Mouse (Mus musculus): ENCODE data around the gene Sgsm1.

Gene Sgsm1

DNA sequence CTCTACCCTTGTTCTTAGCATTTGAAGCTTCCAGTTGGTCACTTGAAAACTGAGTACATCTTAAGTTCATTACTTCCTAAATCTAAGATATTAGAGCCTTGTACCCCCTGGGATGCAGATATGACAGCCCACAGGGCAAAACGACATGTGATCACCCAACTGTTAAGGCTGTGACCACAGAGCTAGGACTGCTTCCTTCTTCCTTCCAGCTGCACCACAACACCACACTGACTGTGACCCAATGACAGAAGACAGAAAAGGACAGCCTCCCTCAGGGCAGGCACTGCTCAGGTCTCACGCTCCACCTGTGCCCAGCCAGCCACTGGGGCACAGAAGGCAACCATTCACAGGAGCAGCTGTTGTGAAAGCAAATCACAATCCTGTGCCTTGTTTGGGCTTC lies 26.9 kb downstream of the Sgsm1 start:
- no peak for DNase-seq (ENCODE audit: low spot score in 2 of 2)

DNA sequence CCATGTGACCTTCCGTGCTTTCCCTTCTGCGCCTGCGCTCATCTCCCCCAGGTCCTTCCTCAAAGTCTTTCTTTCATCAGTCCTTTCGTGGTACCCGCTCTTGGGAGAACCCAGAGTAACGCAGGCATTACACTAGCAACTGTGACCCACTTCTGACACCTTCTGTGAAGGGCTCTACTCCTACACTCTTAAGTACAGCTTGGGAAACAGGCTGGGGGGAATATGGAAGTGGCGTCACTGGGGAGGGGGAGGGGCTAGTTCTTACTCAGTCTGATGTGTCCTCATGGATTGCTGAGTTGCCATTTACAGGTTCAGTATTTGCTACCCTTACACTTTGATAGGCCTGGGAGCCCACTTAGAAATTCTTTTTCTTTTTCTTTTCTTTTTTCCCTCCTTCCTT lies 29.0 kb downstream of the Sgsm1 start:
- no peak for DNase-seq (ENCODE audit: low spot score in 2 of 2)

DNA sequence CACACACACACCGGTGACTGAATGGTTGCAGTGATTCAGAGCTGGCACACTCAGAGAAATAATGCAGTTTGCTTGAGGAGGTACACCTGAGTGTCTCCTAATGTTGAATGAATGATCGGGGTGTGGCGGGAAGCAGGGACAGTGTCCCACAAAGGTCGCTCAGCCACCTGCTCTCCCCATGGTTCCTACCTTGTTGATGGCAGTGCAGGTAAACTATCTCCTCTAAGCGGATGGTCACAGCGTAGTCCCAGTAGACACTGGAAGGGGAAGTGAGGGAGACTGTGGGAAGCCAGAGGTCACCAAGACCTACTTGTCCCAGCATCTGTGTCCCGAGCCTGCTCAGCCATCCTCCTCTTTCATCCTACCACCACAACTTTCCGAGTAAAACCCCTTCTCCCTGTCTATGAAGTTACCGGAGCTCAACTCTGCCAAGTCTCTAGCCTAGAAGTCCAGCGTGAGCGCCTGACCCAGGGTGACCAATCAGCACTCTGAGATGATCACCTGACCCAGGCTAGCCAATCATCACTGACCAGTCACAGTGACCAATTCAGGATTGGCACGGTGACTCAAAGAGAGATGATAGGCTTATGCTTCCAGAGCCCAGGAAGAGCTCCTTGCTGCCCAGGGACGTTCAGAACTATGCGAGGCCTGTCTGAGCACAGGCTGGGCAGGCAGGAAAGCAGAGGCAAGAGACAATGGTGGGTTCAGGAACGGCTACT lies 30.3 kb downstream of the Sgsm1 start:
- no peak for DNase-seq (ENCODE audit: low spot score in 2 of 2)

DNA sequence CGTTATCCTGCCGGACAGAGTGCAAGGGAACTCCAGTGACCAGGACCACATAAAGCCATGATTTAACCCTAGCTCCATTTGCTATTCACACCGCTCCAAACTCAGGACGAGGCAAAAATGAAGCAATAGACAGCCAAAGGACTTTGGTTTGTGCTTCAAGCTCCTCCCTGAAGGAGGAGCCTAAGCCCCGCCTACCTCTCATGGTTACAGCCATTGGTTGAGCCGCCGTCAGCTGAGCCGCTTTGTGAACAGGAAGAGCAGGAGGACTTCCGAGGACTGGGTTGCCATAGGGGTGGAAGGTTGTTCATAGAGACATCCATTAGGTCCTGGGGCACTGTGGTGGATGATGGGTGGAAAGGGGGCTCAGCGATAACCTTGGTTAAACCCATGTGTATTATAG lies 34.7 kb downstream of the Sgsm1 start:
- no peak for DNase-seq (ENCODE audit: low spot score in 2 of 2)

DNA sequence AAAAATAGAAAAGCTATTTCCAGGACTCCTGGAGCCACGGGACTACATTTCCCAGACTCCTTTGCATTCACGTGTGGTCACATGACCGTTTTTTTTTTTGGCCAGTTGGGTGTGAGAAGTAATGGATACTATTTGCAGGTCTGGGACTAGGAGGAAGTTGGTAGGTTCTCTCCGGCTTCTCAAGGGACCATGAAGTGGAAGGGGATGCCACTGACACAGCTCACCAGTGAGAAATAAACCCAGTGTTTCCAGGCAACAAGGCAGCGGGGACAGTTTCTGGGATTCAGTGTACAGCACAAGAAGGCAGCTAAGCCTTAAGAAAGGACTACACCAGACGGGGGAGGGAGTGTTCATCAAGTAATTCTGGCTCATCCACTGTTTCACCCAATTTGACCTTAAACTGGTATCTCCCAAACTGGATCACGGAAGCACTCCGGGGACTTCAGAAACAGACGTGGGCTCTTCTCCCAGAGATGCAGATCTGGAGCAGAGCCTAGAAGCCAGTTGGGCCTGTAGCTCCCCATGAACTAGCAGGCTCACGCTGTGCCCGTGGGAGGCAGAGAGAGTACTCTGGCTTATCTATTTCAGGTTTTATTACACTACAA lies 39.3 kb downstream of the Sgsm1 start:
- peak; percentile 69 to 85 for DNase-seq (ENCODE audit: low spot score in 2 of 2)

DNA sequence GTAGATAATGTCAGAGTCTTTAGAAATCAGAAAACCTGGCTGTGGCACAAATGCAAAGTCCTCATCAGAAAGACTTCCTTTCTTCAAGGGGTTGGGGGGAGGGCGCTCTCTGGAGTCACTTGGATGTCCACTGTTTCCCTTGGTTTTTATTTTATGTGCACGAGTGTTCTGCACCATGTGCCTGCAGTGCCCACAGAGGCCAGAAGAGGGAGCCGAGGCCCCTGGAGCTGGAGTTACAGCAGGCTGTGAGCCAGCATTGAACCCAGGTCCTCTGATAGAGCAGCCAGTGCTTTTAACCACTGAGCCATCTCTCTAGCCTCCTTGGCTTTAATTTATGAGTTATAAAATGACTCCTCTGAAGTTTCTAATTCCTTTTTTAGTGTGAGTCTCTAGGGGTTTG lies 40.5 kb downstream of the Sgsm1 start:
- DNase-seq (ENCODE audit: low spot score in 2 of 2) = no peak

DNA sequence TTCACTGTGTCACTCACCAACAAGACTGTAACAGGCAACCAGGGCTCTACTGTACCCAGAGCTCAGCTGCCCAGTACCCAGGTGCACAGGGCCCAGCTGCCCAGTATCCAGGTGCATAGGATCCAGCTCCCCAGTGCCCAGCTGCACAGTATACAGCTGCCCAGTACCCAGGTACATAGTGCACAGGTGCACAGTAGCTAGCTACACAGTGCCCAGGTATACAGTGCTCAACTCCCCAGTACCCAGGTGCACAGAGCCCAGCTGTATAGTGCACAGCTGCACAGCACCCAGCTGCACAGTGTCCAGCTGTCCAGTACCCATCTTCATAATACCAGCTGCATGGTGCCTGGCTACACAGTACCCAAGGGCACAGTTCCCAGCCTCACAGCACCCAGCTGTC lies 42.3 kb downstream of the Sgsm1 start:
- no peak for DNase-seq (ENCODE audit: low spot score in 2 of 2)

DNA sequence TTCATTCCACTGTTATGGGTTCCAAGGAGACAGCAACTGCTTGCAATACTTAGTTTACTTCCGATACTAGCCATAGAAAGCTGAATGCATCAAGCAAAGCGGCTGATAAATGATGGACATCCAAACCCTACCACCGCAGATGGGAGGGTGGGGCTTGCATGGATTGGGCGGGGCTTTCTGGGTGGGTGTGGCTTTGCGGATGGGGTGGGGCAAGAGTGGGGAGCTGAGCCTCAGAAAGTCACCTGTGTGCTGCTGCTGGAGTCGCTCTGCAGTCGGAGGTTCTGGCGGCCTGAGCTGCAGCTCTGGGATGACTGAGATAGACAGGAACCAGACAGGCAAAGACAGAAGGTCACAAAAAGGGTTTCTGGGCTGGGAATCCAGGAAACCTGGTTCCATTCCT lies 44.9 kb downstream of the Sgsm1 start:
- DNase-seq (ENCODE audit: low spot score in 2 of 2) = no peak

DNA sequence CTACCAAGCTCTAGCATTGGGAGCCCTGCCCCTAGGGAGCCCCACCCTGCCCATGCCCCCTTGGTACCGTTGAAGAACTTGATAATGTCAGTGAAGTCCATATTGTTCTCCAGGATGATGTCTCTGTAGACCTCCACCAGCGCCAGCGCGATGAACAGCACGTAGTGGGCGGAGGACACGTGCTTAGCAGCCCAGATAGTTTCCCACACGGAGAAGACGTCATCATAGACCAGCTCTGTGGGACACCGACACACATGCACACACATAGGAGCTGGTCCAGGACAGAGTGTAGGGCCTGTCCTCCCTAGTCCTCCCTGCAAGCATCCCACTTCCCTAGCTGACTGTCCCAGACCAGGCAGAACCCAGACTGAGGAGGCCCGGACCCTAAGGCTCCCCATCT lies 59.8 kb downstream of the Sgsm1 start:
- DNase-seq (ENCODE audit: low spot score in 2 of 2) = peak in 1 of 2 experiments; percentile 27

DNA sequence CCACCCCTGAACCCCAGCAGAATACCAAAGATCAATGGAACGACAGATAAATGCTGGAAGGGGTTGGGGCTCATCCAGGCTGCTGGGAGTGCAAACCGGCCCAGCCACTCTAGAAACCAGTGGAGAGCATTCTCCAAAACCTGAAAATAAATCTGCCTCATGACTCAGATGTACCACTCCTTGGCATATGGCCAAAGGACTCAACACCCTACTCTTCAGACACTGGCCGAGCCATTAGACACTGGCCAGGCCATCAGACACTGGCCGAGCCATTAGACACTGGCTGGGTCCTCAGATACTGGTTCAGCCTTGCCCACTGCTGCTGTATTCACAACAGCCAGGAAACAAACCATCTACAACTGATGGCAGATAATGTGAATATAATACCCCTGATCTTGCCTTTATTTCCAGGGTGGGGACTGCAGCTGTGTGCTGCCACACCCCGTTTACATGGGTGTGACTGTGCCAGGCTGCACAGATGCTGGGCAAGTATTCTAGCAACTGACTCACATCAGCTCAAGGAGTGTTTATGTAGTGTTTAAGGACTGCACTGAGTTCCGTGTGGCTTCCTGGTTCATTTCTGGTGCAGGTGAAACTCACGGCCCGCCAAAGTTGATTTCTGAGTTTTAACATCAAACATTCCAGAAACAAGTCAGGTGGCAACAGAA lies 61.2 kb downstream of the Sgsm1 start:
- no peak for DNase-seq (ENCODE audit: low spot score in 2 of 2)

DNA sequence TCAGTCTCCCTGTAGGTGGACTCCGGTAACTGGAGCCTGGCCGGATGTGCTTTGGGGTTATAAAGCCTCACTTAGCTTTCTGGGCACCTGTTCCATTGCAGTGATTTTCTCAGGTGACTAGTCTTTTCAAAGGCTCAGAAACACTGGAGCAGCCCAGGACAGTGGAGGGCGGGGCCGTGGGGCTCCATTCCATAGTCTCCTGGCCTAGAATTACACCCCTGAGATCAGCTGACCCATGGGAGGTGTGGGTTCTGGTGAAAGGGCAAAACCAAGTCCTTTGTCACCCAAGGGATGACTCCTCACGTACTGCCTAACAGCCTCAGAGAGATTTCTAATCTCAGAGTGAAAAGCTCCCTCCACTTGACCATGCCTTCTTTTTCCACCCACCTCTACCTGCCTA lies 80.4 kb downstream of the Sgsm1 start:
- no peak for DNase-seq (ENCODE audit: low spot score in 2 of 2)

DNA sequence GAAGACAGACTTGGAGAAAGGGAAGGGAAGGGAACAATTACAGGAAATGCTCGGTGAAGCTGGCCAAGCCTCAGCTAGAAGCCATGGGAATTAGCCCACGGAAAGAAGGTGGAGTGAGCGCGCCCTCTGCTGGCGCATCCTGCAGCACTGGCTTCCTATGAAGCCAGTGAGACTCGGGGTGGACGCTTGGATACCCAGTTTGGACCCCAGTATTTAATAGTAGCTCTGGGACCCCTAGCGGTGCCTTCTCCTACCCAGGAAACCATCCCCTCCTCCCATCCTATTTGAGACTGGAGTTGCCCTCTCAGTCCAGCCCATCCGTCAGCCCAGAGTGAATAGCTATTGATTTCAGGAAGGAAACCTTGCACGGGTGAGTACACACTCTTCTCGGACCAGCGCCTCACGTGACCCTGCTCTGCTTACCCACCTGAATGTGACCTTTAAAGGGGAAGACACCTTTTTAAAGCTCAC lies 83.9 kb downstream of the Sgsm1 start, which contains the start of gene Tmem211:
Gene Tmem211, plus strand, starts transcription at position 278 of the 471 bp plus-strand sequence.
- DNase-seq (ENCODE audit: low spot score in 2 of 2) = peak; percentile 63 to 78

DNA sequence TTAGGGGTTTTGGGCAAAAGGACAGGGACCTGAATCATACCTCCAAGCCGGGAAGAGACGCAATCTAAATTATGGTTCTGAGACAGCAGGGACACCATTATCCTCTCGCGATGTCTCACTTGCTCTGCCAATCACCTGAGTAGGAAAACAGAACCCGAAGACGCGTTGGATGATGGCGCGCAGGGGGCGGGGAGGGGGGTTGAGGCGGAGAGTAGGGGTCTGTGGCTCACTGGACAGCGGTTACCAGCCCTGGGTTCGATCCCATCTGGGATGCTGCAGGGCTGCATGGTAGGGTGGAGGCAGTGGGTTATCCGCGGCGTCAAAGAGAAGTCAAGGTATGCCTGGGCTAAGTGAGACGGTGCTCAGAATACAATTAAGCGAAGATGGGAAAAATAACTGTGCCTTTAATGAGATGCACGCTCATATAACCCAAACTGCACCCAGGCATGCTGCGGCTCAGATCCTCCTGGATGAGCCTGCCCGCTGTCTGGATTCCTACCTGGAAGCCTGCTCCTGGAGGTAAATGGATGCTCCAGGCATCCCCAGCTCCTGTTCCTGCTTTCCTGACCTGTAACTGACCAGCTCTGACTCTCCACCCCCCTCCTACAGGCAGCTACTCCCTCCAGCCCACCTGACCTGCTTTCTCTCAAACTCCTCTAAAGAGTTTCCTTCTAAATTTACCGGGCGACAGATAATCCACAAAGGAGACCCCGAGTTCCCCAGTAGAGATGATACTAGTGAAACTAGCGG lies 84.7 kb downstream of the Sgsm1 start:
- no peak for DNase-seq (ENCODE audit: low spot score in 2 of 2)

DNA sequence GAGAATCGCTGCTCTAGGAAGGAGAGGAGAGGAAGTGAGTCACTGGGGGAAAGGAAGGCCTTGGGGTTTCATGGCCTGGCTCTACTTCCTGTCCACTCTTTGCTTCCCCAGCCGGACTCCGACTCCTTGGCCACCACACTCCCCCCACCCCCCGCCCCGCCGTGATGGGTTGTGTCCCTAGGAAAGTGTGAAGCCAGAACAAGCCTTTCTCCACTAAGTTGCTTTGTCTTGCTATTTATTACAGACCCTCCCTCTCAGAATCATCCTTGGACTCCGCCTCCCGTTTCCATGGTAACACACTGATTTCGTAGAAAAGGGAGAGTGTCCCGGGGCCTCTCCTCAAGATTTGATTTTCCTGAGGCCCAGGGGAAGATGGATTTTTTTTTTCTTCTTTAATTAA lies 85.3 kb downstream of the Sgsm1 start:
- DNase-seq (ENCODE audit: low spot score in 2 of 2) = no peak

DNA sequence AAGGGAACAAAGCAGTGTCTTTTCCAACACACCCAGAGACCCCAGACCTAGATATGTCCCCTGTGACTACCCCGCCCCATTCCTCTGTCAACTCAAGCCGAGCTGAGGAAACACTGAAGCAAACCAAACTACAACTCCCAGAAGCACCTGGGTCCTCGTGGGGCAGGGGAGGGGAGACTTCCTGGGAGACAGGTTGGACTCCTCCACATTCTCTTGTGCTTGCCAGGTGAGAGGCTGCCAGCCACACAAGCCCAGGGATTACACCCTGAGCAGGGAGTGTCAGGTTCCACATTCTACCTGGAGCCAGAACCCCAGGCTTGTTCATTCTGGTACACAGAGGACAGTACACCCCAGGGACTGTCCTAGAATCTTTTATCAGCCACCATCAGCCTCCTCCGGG lies 86.7 kb downstream of the Sgsm1 start:
- DNase-seq (ENCODE audit: low spot score in 2 of 2) = no peak

DNA sequence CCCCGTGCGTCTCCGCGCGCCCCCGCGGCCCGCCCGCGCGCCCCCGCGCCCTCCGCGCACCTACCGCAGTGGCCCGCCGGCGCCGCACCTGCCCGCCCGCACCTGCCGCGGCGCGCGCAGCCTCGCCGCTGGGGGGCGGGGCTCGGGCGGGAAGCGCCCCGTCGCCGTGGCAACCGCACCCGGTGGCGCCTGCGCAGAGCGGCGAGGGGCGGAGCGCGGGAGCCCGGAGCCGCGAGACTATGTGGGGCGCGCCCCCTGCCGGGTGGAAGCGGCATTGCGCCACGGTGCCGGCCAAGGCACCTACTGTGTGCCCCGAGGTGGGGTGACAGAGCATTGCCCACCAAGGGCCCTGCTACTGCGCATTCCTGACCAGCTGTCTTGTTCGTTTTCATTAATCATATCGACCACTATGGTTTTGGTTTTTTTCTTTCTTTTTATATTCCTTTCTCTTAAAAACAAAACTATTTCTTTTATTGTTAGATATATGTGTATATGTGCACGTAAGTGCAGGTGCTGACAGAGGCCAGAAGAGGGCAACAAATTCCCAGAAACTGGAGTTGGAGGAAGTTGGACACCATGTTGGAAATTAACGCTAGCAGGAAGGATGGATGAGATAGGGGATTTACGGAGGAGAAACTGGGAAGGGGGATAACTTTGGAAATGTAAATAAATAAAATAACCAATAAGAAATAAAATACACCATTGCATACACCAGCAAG lies 89.3 kb downstream of the Sgsm1 start, which contains the start of gene 2900026A02Rik:
Gene 2900026A02Rik, minus strand, starts transcription at position 90 of the 719 bp plus-strand sequence.
- DNase-seq (ENCODE audit: low spot score in 2 of 2) = peak in 1 of 2 experiments; percentile 50

DNA sequence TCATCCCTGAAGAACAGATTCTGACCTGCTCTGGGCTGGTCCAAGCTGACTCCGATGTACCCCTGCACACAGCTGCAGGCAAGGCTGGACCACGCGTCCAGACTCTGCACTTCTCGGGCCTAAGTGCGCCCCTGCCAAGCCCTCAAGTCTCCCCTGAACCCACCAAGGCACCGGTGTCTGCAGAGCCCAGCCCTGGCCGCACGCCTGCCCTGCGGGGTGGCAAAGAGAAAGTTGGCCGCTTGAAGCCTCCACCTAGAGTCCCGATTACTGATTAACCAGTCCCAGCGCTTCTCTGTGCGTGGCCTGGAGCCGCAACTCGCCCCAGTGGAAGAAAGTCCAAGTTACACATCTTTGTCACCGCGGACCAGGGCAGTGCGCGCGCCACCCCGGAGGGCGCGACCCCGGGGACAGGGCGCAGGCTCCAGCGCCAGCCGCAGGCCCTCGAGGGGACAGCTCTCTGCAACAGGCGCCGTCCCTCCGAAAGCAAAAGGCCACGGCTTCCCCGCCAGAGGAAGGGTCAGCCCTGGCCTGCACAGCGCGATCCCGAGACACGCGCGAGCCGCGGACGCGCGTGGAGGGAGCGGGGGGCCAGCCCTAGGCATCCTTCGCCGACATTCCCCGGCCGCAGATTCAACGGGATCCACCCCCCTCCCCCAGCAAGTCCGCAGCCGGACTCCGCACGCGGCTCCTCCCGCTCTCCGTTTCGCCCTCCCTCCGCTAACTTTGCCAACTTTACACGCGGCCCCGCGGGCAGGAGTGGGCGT lies 90.0 kb downstream of the Sgsm1 start:
- no peak for DNase-seq (ENCODE audit: low spot score in 2 of 2)

DNA sequence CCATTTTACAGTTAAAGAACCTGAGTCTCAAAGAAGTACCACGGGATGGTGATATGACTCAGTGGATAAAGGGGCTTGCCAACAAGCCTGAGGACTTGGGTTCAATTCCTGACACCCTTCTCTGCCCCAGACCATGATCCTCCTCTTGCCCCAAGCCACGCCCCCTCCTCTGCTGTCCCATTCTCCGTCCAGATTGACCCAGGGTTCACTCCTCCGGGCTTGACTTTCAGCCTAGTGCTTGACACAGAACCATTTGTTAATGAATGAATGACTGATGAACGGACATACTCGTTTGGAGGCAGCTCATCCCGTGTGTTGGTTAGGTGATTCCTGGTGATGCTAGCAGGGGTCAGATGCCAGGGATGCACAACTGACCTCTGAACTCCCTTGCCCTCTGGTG lies 90.7 kb downstream of the Sgsm1 start:
- no peak for DNase-seq (ENCODE audit: low spot score in 2 of 2)

DNA sequence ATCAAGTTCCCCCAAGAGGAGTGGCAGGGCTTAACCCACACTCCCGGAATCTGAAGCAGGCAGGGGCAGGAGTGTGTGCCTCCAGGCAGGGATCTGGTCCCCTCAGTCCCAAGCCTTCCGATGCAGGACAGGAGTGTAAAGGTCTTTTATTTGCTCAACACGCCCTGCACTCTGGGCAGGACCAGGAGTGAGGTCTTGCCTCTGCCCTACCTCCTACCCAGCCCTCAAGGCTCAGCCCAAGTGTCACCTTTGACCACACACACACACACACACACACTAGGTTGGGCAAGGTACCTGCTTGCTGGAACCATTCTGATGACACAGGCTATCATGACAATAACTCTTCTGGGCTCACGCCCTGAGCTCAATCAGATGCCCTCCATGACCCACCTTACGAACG lies 91.1 kb downstream of the Sgsm1 start:
- no peak for DNase-seq (ENCODE audit: low spot score in 2 of 2)

DNA sequence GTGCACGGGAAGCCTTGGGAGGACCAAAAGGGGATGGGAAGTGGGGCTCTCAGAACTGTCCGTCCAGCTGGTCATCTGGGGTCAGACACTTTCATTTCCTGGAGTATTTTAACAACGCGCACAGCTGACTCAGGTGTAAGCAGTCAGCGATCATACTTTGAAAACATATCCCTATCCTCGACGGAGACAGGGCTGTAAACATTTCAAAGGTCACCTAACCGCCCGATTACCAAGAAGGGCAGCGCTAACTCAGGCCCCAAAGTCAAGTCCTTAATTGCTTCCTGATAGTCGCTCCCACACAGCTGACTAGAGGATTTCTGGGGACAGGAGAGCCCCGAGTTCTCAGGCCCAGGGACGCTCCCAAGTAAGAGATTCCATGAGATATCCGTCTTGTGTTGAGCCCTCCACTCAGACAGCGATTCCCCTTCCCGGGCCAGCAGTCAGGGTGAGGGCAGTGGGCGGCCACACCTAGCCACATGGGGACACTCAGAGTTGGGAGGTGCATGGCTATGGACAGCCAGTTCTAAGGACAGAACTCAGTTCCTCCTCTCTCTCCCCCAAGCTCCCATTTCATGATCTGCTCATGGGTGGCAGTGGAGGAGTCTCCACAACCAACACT lies 91.9 kb downstream of the Sgsm1 start:
- DNase-seq (ENCODE audit: low spot score in 2 of 2) = no peak

All from right cerebral cortex, postnatal 36 days (tissue).